Mouse (Mus musculus): Measurements from ENCODE around the gene Lrch4.
"Not testable (repeated sequence)": the region's sequence is repeated elsewhere in the genome, so short reads cannot be mapped to it uniquely, and the experiment has no call there.

Lrch4 gene

DNA sequence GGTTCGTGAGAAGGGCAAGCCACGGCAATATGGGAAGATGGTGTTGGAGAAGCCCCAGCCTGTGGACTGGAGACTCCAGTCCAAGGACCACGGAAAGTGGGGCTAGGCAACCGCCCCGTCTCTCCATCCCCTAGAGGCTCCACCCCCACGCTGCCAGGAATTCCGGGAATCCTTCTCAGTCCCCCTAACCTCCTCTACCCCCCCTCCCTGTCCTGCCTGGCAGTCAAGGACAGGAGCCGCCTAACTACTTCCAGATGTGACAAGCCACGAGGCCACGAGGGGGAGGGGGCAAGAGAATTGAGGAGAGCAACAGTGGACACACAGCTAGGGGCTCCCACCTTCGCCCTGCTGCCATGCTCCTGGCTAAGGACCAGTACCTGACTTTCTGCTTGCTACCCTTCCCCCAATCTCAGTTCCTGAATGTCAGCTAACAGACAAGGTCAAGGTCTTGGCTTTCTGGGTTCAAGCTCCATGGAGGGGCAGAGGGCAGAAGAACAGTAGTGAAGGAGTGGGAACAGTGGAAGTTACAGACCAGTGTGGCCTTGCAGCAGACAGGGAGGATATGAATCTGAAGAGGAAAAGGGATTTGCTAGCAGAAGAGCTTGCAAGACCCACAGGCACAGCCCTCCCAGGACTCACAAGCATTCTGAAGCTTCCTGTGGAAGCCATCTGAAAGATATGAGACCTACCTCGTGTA, 18.2 kb upstream of the Lrch4 start:
- intact Hi-C loops (cut with DNase I), result no loop called here

DNA sequence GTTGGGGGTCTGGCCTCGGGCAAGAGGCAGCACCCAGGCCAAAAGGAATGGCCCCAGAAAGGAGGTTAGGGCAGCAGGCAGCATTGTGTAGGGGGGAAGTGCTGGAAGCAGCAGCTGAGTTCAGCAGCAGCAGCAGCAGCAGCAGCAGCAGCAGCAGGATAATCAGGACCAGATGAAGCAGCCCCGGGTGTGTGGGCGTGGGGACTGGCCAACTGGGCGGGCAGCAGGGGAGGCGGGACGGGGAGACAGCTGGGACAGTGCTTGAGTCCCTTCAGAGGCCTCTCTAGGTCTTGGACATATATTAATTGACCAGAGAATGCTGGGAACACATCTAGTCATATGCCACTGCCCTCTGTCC, 17.7 kb upstream of the Lrch4 start:
- intact Hi-C loops (cut with DNase I), result no loop called here

DNA sequence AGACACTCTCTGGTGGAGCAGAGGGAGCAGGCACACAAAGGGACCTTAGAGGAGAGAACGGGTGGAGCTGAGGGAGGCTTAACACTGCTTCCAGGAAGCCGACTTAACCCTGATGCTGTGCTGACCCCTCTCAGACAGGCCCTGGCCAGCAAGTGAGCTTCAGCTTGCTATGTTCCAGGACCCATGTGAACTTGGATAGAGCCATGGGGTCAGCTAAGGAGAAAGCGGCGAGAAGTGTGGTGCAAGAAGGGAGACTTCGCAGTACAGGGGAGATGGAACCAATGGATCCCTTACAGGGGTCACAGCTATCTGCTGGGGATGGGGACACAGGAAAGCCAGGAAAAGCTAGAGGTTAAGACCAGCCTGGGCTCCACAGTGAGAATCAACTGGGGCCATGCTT, 15.8 kb upstream of the Lrch4 start:
- intact Hi-C loops (cut with DNase I), result no loop called here

DNA sequence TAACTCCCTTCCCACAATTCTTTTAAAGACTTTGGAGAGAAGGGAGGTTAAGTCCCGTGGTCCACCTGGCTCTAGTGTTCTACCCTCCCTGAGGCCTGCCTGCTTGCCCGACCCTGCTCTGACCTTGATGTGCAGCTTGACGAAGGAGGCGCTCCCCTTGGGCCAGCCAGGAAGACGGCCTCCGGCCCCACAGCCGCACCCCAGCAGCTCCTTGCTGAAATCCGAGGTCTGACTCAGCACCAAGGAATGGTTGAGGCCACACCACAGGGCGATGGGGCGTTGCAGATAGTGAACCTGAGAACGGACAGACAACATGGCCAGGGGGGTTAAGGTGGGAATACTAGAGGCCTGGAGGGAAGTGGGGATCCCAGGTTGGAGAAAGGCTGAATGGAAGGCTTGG, 15.4 kb upstream of the Lrch4 start, which contains the start of gene Pcolce:
Gene Pcolce (minus strand): TSS at position 235 of the 400 bp plus-strand sequence.
- intact Hi-C loops (cut with DNase I), result no loop called here

DNA sequence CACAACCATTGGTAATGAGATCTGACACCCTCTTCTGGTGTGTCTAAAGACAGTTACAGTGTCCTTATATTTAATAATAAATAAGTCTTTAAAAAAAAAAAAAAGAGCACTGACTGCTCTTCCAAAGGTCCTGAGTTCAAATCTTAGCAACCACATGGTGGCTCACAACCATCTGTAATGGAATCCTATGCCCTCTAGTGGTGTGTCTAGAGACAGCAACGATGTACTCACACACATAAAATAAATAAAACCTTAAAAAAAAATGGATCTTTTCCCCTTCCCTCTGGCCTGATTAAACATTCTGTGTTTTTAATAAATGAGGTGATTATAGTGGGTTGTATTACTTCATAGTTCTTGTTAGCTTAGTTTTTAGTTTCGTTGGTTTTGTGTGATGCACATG, 14.0 kb upstream of the Lrch4 start:
- intact Hi-C loops (cut with DNase I), result not testable (repeated sequence)

DNA sequence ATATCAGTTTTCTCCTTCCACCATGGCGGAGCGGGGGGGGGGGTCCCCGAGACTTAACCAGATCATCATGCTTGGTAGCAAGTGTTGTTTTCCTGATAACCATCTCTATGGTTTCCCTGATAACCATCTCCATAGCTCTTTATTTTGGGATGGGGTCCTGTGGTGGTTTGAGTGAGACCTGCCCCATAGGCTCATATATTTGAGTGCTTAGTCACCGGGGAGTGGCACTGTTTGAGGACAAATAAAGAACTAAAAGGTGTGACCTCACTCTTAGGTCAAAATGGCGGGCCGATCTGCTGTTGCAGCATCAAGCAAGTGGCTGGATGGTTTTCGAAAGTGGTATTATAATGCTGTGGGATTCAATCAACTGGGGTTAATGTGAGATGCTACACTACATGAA, 13.6 kb upstream of the Lrch4 start:
- intact Hi-C loops (cut with DNase I), result no loop called here

DNA sequence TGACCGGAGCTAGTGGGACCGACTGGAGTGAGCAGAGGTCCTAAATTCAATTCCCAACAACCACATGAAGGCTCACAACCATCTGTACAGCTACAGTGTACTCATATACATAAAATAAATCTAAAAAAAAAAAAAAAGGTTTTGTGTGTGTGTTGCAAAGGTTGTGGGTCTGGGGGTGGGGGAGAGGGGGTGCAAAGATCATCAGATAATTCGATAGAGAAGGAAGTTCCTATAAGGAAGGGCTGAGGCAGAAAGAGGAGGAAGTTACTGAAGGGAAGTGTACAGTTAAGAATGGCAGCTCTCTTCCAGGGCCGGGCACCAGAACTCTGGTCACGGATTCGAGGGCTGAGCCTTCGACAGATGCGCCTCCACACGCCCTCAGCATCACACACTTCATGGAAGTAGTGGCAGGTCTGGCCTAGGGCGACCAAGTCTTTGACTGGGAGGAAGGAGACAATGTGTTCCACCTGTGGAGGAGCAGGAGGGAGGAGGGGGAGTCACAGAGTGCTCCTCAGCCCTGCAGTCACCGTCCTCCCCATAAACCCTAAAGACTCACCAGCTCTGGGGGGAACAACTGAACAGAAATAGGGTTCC, 4.9 kb upstream of the Lrch4 start:
- intact Hi-C loops (cut with DNase I), result no loop called here

DNA sequence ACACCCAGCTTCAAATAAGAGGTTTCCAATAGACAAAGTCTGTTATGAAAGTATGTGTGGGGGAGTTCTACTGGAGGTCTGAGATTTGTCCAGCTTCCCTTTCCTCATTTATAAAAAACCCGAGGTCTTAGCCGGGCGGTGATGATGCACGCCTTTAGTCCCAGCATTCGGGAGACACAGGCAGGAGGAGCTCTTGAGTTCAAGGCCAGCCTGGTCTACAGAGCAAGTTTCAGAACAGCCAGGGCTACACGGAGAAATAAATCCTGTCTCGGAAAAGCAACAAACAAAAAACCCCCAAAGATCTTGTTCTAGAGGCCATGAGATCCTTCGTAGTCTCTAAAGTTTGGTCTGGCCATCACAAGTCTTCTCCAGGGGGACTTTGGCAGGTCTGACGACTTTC, 930 bp upstream of the Lrch4 start:
- intact Hi-C loops (cut with DNase I), result no loop called here

DNA sequence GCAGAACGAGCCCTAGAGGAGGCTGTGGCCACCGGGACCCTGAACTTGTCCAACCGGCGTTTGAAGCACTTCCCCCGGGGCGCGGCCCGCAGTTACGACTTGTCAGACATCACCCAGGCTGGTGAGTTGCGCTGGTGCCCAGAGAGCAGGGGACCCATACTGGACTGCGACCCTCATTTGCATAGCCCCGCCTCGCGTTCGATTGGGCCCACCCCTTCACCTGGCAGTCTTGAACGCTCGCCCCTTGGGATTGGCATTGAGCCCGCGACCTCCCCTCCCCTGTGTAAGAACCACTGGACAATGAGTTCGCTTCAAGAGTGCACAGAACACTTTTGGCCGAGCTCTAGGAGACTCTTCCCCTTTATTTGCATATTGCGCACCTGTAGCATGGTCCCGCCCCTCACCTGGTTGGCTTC, 393 bp downstream of the Lrch4 start:
- intact Hi-C loops (cut with DNase I), result no loop called here

DNA sequence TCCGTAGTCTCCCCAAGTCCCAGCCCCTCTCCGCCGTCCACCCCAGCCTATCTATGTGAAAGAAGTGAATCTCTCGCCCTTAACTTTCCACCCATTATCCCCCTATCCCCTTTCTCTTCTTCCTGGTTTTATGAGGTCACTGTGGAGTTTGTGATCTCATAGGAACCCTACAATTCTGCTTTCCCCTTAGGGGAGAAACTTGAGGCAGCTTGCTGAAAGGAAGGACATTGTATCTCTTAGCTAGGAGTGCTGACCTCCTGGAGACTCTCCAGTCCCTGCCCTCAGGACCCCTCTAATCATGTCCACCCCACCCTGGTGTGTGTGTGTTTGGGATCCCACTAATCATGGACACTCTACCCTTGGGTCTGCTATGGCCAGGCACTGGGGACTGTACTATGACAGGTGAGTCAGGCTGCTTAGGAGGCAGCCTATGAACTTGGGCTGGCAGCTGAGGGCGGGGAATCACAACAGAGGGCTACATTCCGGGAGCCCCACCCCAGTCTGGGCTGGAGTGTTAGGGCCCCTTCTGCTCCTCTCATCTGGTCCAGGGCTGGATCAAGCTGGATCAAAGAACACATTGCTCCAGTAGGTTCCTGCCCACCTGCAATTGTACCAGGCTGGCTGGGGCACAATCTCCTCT, 1.1 kb downstream of the Lrch4 start:
- intact Hi-C loops (cut with DNase I), result no loop called here

DNA sequence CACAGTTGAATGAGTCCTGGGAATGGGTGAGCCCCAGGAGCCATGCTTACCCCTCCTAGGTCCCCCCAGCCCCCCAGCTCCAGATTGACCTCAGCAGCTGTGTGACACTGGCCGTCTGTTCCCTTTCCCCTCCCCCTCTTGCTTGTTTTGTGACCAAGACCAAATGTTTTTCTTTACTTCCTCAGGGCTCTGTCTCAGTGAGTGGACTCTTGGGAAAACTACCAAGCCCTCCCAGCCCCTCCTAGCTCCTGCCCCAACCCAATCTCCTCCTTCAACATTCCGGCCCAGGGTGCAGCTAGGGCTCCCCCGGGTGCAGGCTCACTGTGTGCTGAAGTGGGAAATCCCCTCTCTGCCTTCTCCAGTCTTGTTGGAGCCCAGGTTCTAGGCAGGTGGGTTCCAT, 1.7 kb downstream of the Lrch4 start:
- intact Hi-C loops (cut with DNase I), result no loop called here

DNA sequence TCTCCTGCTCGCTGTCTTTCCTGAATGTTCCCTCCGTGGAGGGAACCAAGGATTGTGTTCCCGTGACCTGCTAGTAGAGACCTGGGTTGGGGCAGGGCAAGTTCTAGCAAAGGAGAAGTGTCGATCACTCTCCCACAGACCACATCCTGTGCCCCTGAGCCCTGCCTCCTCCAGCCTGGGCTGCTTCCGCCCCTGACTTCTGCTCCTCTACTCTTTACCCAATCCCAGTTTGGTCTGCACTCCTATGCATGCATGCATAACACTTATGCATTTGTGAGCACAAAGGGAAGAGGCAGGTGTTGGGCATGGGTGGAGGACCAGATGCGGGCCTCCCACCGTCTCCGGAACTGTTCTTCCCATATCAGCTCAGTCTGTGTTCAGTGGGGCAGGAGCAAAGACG, 2.2 kb downstream of the Lrch4 start:
- intact Hi-C loops (cut with DNase I), result no loop called here

DNA sequence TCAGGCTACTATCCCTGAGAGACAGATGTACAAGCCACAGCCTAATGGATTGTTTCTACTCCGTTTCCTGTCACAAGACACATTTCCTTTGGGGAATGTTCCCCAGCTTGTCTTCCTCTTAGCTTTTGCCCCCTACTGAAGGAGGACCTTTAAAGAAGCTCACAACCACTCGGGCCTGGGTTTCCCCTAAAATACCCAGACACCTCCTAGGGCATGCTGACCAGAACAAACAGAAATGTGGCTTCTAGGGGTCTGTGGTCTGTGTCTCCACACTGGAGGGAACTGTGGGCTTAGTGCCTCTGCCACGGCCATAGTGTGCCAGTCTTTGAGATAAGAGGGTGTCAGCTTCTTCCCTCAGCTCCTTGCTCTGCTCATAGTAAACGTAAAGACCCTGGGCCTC, 2.7 kb downstream of the Lrch4 start:
- intact Hi-C loops (cut with DNase I), result no loop called here

DNA sequence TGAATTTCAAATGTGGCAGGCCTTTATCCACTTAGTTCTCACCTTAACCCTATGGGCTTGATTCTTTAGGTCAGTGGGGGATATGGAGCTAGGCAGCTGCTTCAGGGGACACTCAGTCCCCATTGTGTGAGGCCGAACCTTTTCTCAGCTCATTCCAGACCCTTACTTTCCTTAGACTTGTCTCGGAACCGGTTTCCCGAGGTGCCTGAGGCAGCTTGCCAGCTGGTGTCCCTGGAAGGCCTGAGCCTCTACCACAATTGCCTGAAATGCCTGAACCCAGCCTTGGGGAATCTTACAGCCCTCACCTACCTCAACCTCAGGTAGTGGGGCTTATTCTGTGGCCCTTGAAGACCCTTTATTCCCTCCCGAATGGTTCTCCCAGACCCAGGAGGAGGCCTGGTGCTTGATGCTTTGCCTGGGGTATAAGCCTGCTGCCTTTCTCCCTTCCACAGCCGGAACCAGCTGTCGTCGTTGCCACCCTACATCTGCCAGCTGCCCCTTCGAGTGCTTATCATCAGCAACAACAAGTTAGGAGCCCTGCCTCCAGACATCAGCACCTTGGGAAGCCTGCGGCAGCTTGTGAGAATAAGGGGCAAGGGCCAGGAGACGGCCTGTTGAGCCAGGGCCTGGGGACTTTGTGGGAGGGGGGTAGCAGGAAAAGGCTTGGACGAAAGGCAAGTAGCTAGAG, 4.6 kb downstream of the Lrch4 start:
- intact Hi-C loops (cut with DNase I), result no loop called here

DNA sequence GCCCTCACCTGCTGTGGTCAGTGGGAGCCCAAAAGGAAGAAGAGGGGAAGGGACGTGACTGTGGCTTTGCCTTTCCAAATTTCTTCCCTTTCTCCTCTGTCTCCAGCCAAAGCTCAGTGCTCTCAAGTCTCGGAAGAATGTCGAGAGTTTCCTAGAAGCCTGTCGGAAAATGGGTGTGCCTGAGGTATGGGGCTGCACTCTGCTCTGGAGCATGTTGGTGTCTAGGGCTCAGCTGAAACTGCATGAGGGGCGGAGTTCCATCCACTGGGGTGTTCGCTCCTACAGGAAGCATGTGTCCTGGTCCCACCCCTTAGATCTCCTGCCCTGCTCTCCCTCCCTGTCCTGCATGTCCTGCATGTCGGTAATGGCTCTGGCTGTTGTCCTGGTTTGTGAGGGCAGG, 10.6 kb downstream of the Lrch4 start:
- intact Hi-C loops (cut with DNase I), result no loop called here

DNA sequence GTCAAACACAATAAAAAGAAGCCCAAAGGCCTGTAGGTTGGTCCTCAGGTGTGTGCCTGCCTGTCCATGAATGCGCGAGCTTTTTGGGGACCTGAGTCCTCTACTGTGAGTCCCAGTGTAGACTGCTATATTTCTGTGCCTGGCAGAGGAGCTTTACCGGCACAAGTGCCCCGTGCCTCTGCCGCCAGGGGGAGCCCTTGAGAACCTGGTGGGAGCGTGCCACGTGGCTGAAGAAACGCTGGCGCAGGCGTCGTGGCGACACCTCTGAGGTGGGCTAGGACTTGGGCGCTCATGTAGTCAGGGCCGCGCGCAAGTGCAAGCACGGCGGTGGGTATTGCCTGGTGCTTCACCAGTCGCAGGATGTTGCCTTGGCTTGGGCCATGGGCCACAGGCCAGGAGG, 12.1 kb downstream of the Lrch4 start, which contains the start of gene Sap25:
Gene Sap25 (plus strand): TSS at position 281 of the 400 bp plus-strand sequence.
- intact Hi-C loops (cut with DNase I), result loop anchor here (5.0 kb wide), 1 partner anchor 39 kb away; the partner anchor contains the start of gene Mospd3

DNA sequence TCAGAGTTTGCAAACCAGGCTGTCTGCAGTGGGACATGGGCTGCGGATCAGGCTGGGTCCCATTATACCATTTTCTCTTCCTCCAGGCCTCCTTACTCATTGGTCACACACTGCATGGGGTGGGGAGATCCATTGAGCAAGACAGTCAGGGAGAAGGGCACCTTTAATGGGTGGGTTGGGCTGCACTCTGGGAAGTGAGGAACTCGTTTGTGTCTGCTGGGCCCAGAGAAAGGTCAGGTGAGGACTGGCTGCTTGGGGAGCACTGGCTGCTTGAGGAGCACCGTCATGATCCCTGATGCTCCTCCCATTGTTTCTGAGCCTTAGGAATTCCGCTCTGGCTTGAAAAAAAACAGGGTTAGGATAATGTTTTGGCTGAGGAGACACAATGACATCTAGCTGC, 14.0 kb downstream of the Lrch4 start:
- intact Hi-C loops (cut with DNase I), result loop anchor here (5.0 kb wide), 1 partner anchor 41 kb away; the partner anchor contains the start of gene Mospd3

DNA sequence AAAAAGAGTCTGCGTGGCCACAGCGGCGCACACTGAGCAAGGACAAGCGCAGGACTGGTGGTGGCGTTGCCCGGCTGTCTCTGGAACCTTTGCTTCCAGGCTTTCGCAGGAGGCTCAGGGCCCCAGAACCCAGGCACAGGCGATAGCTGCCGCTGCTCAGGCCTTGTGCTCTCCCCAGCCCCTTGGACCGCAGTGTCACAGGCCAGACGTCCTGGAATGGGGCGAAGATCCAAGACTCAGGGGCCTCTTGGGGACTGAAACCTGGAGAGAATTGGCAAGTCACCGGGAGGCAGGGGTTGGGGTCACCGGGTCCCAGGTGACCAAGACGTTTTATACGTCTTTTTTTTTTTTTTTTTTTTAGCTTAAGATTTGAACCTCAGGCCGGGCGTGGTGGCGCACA, 15.6 kb downstream of the Lrch4 start:
- intact Hi-C loops (cut with DNase I), result loop anchor here (5.0 kb wide), 1 partner anchor 42 kb away; the partner anchor contains the start of gene Mospd3

DNA sequence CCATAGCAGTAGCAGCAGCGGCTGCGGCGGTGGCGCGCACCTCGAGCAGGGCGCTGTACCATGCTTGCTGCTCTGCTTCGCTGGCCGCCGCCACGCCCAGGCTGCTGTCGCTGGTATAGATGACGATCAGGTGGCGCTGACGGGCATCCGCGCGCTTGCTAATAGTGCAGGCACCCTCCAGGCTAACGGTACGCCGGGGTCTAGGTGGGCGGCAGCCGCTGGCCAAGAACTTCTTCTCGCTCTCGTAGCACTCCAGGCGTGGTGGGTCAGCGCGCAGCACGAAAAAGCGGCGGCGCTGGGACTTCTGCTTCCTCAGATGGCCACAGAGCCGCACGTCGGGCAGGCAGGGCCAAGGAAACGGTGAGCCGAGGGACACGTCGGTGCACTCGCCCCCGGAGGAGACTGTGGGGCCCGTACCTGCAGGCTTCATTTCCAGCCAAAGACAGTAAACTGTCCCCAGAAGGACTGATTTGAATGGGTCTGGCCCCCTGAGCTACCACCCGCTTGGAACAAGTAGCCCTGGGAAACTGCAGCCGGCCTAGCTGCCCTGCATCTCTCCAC, 16.2 kb downstream of the Lrch4 start:
- intact Hi-C loops (cut with DNase I), result no loop called here

DNA sequence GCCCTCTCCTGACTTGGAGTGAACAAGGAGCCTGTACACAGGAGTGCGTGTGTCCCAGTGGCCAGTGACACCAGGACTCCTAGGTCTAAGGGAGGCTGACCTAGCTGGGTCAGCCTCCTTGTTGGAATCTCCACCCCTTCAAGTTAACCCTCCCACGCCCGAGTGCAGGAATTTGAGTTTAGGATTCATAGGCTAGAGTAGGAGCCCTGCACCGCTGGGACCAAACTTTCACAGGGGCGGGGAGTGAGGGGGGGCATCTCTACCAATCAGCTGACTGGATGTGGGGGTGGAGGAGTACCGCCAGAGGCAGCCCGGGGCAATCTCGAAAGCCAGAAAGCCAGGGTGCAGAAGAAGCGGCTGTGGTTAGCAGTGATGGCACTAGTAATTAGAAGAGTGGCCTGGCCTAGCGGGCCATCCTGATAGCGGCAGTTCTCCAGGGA, 16.8 kb downstream of the Lrch4 start, which contains the start of gene Irs3:
Gene Irs3 (minus strand): TSS at position 63 of the 440 bp plus-strand sequence.
- intact Hi-C loops (cut with DNase I), result no loop called here

DNA sequence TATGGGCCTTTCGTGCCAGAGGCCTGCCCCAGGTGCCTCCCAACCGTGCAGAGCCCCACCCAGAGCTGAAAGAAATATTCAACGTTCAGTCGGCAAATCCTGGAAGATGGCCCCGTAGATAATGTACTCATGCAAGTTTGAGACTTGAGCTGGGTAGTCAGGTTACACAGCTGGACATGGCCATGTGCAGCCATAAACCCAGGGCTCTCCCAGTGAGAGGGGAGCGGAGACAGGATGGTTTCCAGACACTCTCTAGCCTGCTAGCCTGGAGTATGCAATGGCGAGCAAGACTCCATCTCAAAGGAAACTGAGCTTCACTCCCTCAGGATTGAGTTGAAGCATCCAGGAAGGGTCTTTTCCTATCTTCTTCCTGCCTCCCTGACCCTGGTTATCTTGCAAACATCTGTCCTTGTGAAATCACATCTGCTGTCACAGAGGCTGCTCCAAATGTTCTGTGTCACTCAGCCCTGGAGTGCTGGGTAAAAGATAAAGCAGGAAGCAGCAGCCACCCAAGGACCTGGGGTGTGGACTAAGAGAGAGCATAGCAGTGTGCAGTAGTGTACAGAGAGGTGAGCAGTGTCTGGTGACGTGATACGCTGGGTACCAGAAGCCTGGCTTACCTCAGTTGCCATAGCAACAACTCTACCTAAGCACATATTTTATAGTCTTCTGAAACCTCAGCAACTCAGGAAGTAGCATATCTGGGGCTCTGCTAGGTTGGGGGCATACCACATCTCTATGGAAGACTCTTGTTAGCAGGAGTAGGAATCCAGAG, 19.1 kb downstream of the Lrch4 start:
- intact Hi-C loops (cut with DNase I), result no loop called here
